Mouse (Mus musculus): ENCODE results near the gene Dynlt1a. TPM values are rescaled to one million over a fixed set of nuclear protein-coding genes. Genes with fewer than 3 reads are reported as not detected.
A peak's percentile ranks its signal among the peaks of the same experiment; 100 is the strongest.
"Not testable (repeated sequence)": the region's sequence is repeated elsewhere in the genome, so short reads cannot be mapped to it uniquely, and the experiment has no call there.

Gene Dynlt1a
- 18.7 and 19.0 TPM in 2 replicates for polyA plus RNA-seq (2014; fragmentation: Nextera tagmentation; extraction: Ambion mirVana)

DNA sequence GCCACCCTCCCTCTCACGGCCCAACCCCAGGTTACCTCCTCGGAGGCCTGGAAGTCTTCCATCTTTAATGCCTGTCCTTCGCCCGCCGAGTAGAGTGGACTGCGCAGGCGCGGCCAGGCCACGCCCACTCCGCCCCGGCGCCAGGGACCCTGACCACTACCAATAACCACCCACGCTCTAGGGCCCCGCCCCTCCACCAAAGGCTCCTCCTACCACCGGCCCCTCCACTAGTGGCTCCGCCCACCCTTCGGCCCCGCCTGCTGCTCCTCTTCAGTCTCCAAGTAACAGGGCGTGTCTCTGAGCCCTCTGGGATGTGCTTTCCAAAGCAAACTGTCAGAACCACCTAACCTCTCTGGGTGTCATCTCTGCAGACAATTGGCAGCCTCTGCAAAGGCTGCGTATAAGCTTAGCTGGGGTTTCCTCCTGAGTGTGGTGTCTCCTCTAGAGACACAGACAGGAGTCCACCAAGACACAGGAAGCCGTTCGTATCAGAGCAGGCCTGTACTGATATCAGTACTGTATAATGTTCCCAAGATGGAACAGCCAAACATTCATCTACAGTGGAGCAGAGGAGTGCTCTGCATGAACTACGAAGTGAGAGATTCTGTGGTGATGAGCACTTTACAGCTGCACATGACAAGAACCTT lies at the start of gene Dynlt1a:
Gene Dynlt1a, minus strand, starts transcription at position 162 of the 647 bp plus-strand sequence.
- not testable (repeated sequence) for H3K9ac ChIP-seq
- WGBS, result 5% methylated on average over 23 of the region's 23 CpGs

GRCm38 (mm10) chr17:6355256-6355655 lies 38.0 kb upstream of the Dynlt1a start:
- not testable (repeated sequence) for ATAC-seq (ENCODE audit: insufficient read depth); H3K27ac ChIP-seq (ENCODE audit: low read depth); H3K27me3 ChIP-seq (ENCODE audit: insufficient read depth, low read length); H3K9me3 ChIP-seq (ENCODE audit: low read depth, low read length); H3K4me2 ChIP-seq; H3K9ac ChIP-seq; H3K36me3 ChIP-seq (ENCODE audit: insufficient read depth); DNase-seq; H3K4me3 ChIP-seq (ENCODE audit: low read depth, low read length); H3K4me1 ChIP-seq (ENCODE audit: insufficient read depth)
- 86% methylated on average over 10 of the region's 10 CpGs for WGBS

More for the DNA sequence above, at the start of gene Dynlt1a:
- not testable (repeated sequence) for H3K4me1 ChIP-seq (ENCODE audit: insufficient read depth); H3K27ac ChIP-seq (ENCODE audit: low read depth); H3K27me3 ChIP-seq (ENCODE audit: insufficient read depth, low read length); H3K36me3 ChIP-seq (ENCODE audit: insufficient read depth); H3K9me3 ChIP-seq (ENCODE audit: low read depth, low read length)
- H3K4me2 ChIP-seq, result peak within 1 kb of the TSS; percentile 57
- peak; percentile 89 for ATAC-seq (ENCODE audit: insufficient read depth)
- peak; percentile 95 for DNase-seq
- H3K4me3 ChIP-seq (ENCODE audit: low read depth, low read length), result peak within 1 kb of the TSS; percentile 39

- not testable (repeated sequence) for H3K9me3 ChIP-seq (ENCODE audit: low read depth, low read length); DNase-seq; H3K4me2 ChIP-seq; H3K4me1 ChIP-seq (ENCODE audit: insufficient read depth); H3K36me3 ChIP-seq (ENCODE audit: insufficient read depth); H3K9ac ChIP-seq; H3K27me3 ChIP-seq (ENCODE audit: insufficient read depth, low read length); H3K27ac ChIP-seq (ENCODE audit: low read depth); H3K4me3 ChIP-seq (ENCODE audit: low read depth, low read length); ATAC-seq (ENCODE audit: insufficient read depth)
- no CpG with 5 or more reads among the region's 12 CpGs for WGBS
These were observed 25.4 kb upstream of the Dynlt1a start for GRCm38 (mm10) chr17:6342606-6343294.

GRCm38 (mm10) chr17:6328997-6329396 lies 11.7 kb upstream of the Dynlt1a start:
- ATAC-seq (ENCODE audit: insufficient read depth); H3K36me3 ChIP-seq (ENCODE audit: insufficient read depth); H3K4me2 ChIP-seq; H3K27ac ChIP-seq (ENCODE audit: low read depth); H3K9ac ChIP-seq; H3K4me3 ChIP-seq (ENCODE audit: low read depth, low read length); DNase-seq; H3K4me1 ChIP-seq (ENCODE audit: insufficient read depth); H3K27me3 ChIP-seq (ENCODE audit: insufficient read depth, low read length); H3K9me3 ChIP-seq (ENCODE audit: low read depth, low read length): not testable (repeated sequence)
- 65% methylated on average over 1 of the region's 4 CpGs for WGBS

GRCm38 (mm10) chr17:6327554-6327953 lies 10.3 kb upstream of the Dynlt1a start:
- not testable (repeated sequence) for H3K4me3 ChIP-seq (ENCODE audit: low read depth, low read length); ATAC-seq (ENCODE audit: insufficient read depth); H3K9ac ChIP-seq; H3K27me3 ChIP-seq (ENCODE audit: insufficient read depth, low read length); H3K9me3 ChIP-seq (ENCODE audit: low read depth, low read length); H3K27ac ChIP-seq (ENCODE audit: low read depth); H3K4me2 ChIP-seq; H3K36me3 ChIP-seq (ENCODE audit: insufficient read depth); DNase-seq; H3K4me1 ChIP-seq (ENCODE audit: insufficient read depth)
- 91% methylated on average over 7 of the region's 7 CpGs for WGBS

GRCm38 (mm10) chr17:6325543-6325942 lies 8.2 kb upstream of the Dynlt1a start:
- H3K9me3 ChIP-seq (ENCODE audit: low read depth, low read length); H3K36me3 ChIP-seq (ENCODE audit: insufficient read depth); H3K4me3 ChIP-seq (ENCODE audit: low read depth, low read length); H3K4me1 ChIP-seq (ENCODE audit: insufficient read depth); H3K27ac ChIP-seq (ENCODE audit: low read depth); ATAC-seq (ENCODE audit: insufficient read depth); H3K4me2 ChIP-seq; H3K9ac ChIP-seq; DNase-seq; H3K27me3 ChIP-seq (ENCODE audit: insufficient read depth, low read length): not testable (repeated sequence)
- 69% methylated on average over 6 of the region's 6 CpGs for WGBS

GRCm38 (mm10) chr17:6325021-6325420 lies 7.7 kb upstream of the Dynlt1a start:
- not testable (repeated sequence) for H3K4me2 ChIP-seq; H3K36me3 ChIP-seq (ENCODE audit: insufficient read depth); H3K9ac ChIP-seq; H3K4me3 ChIP-seq (ENCODE audit: low read depth, low read length); H3K4me1 ChIP-seq (ENCODE audit: insufficient read depth); DNase-seq; H3K27me3 ChIP-seq (ENCODE audit: insufficient read depth, low read length); ATAC-seq (ENCODE audit: insufficient read depth); H3K27ac ChIP-seq (ENCODE audit: low read depth); H3K9me3 ChIP-seq (ENCODE audit: low read depth, low read length)
- WGBS, result 62% methylated on average over 10 of the region's 10 CpGs

- not testable (repeated sequence) for H3K36me3 ChIP-seq (ENCODE audit: insufficient read depth); H3K4me3 ChIP-seq (ENCODE audit: low read depth, low read length); H3K27me3 ChIP-seq (ENCODE audit: insufficient read depth, low read length); H3K4me1 ChIP-seq (ENCODE audit: insufficient read depth); H3K27ac ChIP-seq (ENCODE audit: low read depth); H3K4me2 ChIP-seq; H3K9me3 ChIP-seq (ENCODE audit: low read depth, low read length); DNase-seq; H3K9ac ChIP-seq
- ATAC-seq (ENCODE audit: insufficient read depth), result 0 out of 2 replicates have a peak, but pooled peaks have one; percentile 12
- WGBS, result no CpG with 5 or more reads among the region's 10 CpGs
These were observed 4.4 kb upstream of the Dynlt1a start for GRCm38 (mm10) chr17:6321778-6322101.

- ATAC-seq (ENCODE audit: insufficient read depth), result 0 out of 2 replicates have a peak, but pooled peaks have one; percentile 12
- WGBS, result 8% methylated on average over 6 of the region's 60 CpGs
- H3K4me1 ChIP-seq (ENCODE audit: insufficient read depth); H3K27ac ChIP-seq (ENCODE audit: low read depth); H3K4me3 ChIP-seq (ENCODE audit: low read depth, low read length); H3K9me3 ChIP-seq (ENCODE audit: low read depth, low read length); H3K27me3 ChIP-seq (ENCODE audit: insufficient read depth, low read length); H3K36me3 ChIP-seq (ENCODE audit: insufficient read depth); DNase-seq; H3K4me2 ChIP-seq; H3K9ac ChIP-seq: not testable (repeated sequence)
These were observed 3.9 kb upstream of the Dynlt1a start for GRCm38 (mm10) chr17:6321081-6321777.

DNA sequence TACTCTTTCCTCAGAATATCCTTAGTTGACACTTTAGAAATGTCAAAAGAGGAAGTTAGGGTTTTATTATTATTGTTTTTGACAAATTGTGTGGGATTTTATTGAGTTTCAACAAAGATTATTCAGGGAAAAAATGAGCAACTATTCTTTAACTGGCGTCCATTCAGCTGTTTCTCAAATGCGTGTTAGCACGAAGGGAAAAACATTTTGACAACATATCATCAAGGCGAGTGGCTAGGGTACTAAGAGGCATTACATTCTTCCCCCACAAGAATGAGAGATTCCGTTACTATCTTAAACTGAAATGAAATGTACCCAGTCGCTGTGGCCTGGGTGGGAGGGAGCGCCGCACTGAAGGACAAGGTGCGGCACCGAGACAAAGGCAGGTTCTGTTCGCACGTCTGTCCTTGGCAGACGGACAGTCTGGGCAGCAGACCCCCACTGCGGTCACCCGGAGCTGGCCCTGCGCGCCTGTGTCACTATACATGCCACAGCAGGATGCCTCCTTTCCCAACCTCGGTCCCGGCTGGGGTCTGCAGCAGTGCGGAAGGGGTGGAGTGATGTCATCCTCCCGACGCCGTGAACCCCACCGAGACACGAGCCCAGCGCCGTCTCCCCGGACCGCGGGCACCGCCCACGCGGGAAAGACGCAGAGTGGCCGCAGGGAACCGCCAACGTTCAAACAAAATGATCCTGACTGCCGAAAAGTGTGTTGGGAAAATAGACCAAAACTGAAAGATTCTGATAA lies 747 bp downstream of the Dynlt1a start:
- DNase-seq (peak; percentile 47), ATAC-seq (ENCODE audit: insufficient read depth) (peak; percentile 65)
- H3K36me3 ChIP-seq (ENCODE audit: insufficient read depth), result not testable (repeated sequence)

More for the DNA sequence above, 747 bp downstream of the Dynlt1a start:
- WGBS, result 2% methylated on average over 35 of the region's 38 CpGs
- not testable (repeated sequence) for H3K9ac ChIP-seq; H3K4me1 ChIP-seq (ENCODE audit: insufficient read depth); H3K27ac ChIP-seq (ENCODE audit: low read depth); H3K9me3 ChIP-seq (ENCODE audit: low read depth, low read length); H3K27me3 ChIP-seq (ENCODE audit: insufficient read depth, low read length)
- Histone ChIP-seq H3K4me3 (ENCODE audit: low read depth, low read length) (peak overlapping the region; percentile 39), H3K4me2 (peak overlapping the region; percentile 57)
